In the genomic region with DNA sequence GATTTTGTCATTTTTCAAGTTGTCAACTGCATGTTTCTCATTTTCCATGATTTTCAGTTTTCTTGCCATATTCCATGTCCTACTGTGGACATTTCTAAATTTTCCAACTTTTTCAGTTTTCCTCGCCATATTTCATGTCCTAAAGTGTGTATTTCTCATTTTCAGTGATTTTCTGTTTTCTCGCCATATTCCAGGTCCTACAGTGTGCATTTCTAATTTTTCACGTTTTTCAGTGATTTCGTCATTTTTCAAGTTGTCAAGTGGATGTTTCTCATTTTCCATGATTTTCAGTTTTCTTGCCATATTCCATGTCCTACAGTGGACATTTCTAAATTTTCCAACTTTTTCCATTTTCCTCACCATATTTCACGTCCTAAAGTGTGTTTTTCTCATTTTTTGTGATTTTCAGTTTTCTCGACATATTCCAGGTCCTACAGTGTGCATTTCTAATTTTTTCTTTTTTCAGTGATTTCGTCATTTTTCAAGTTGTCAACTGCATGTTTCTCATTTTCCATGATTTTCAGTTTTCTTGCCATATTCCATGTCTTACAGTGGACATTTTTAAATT, we compare ENCODE assay signal across 29 mouse cellular contexts. TPM values are rescaled to one million over a fixed set of nuclear protein-coding genes. Genes with fewer than 3 reads are reported as not detected.
ATAC-seq lines count a peak whose summit lies in the region.
"Not testable (repeated sequence)": the region's sequence is repeated elsewhere in the genome, so short reads cannot be mapped to it uniquely, and the experiment has no call there.
"Had no signal": no experiment of that assay in that cellular context is flagged by ENCODE, and none has a peak within 500 bp of the region (broad histone marks: within the 10 kb centered on the region; RNA-seq: fewer than 3 reads in every experiment).

No protein-coding gene starts in this region.

- not testable (repeated sequence) for H3K4me2 ChIP-seq in liver, embryonic 12.5 days

- H3K27me3 ChIP-seq in liver, embryonic 12.5 days (replicated peaks) = not testable (repeated sequence)

- not testable (repeated sequence) for H3K9me3 ChIP-seq in liver, embryonic 12.5 days (replicated peaks)

- H3K4me1 ChIP-seq in liver, embryonic 12.5 days = not testable (repeated sequence)

- peak; percentile 48 for ATAC-seq in common myeloid progenitor, adult 5-6 weeks (replicated peaks; ENCODE audit: low read depth, poor library complexity, severe bottlenecking)
- peak; percentile 66 for ATAC-seq in frontal cortex, adult (ENCODE audit: low TSS enrichment)
- peak; percentile 39 to 56 for ATAC-seq in hematopoietic stem cell, adult 5-6 weeks (replicated peaks in 1 of 2; ENCODE audit: insufficient read depth in 1 of 2, low FRiP score in 2 of 2, low TSS enrichment in 1 of 2, low read depth in 1 of 2, poor library complexity in 2 of 2, severe bottlenecking in 2 of 2)
- ATAC-seq in liver, embryonic 12.5 days = peak; percentile 6; the same call in 1 of the 2 replicates
- ATAC-seq in megakaryocyte progenitor cell, adult 5-6 weeks (replicated peaks; ENCODE audit: poor library complexity) = peak; percentile 42
- peak; percentile 43 for ATAC-seq in neutrophil, adult 5-6 weeks (ENCODE audit: extremely low read depth, insufficient number of reproducible peaks, low FRiP score, poor library complexity, severe bottlenecking)

- not testable (repeated sequence) for H3K36me3 ChIP-seq in liver, embryonic 12.5 days

- not testable (repeated sequence) for H3K9ac ChIP-seq in liver, embryonic 12.5 days

- H3K4me3 ChIP-seq in liver, embryonic 12.5 days = not testable (repeated sequence)

- 63% methylated on average over 3 of the region's 7 CpGs for WGBS in liver, embryonic 12.5 days (ENCODE audit: insufficient replicate concordance)

- H3K27ac ChIP-seq in liver, embryonic 12.5 days = not testable (repeated sequence)

RNA-seq across cellular contexts. Expression of gene Gm10721, which starts 0.8 kb away (rescaled TPM):
- total RNA-seq in common myeloid progenitor, adult 5-6 weeks (2017) = not detected in 2 replicates
- total RNA-seq in hematopoietic stem cell, adult 5-6 weeks (2017) = 1.8 TPM in 1 of 2 replicates, not detected in the other
- polyA plus RNA-seq in liver, embryonic 12.5 days (2016; fragmentation: Nextera tagmentation; extraction: Ambion mirVana) = not detected in 2 replicates
- not detected in 2 replicates for total RNA-seq in megakaryocyte progenitor cell, adult 5-6 weeks (2015)
- total RNA-seq in megakaryocyte progenitor cell, adult 5-6 weeks (2017) = 1.0 TPM in 1 of 2 replicates, not detected in the other
- 22.1 and 40.0 TPM in 2 replicates for total RNA-seq in neutrophil, adult 5-6 weeks (2017)
- total RNA-seq: gastrocnemius, adult 2 months; gastrocnemius, postnatal 14 days; heart, postnatal 14 days; hindbrain, postnatal 0 days had no signal
- polyA plus RNA-seq: C2C12; embryonic facial prominence, embryonic 12.5 days; embryonic facial prominence, embryonic 15.5 days; forebrain, embryonic 10.5 days; forebrain, embryonic 16.5 days; frontal cortex, adult 2 months; hindbrain, embryonic 12.5 days; intestine, embryonic 16.5 days had no signal

RNA-seq across cellular contexts. Expression of gene Gm10720, which starts 3.3 kb away (rescaled TPM):
- not detected in 2 replicates for total RNA-seq in common myeloid progenitor, adult 5-6 weeks (2017)
- total RNA-seq in hematopoietic stem cell, adult 5-6 weeks (2017) = not detected in 2 replicates
- polyA plus RNA-seq in liver, embryonic 12.5 days (2016; fragmentation: Nextera tagmentation; extraction: Ambion mirVana) = not detected in 2 replicates
- not detected in 2 replicates for total RNA-seq in megakaryocyte progenitor cell, adult 5-6 weeks (2015)
- not detected in 2 replicates for total RNA-seq in megakaryocyte progenitor cell, adult 5-6 weeks (2017)
- 3.7 and 9.6 TPM in 2 replicates for total RNA-seq in neutrophil, adult 5-6 weeks (2017)
- total RNA-seq: adrenal gland, adult 8-10 months; adrenal gland, postnatal 25 days; gastrocnemius, adult 2 months; gastrocnemius, postnatal 14 days; gastrocnemius, postnatal 4 days; heart, adult 18-20 months; heart, postnatal 14 days; heart, postnatal 4 days; hindbrain, postnatal 0 days had no signal
- polyA plus RNA-seq: activated CD4-positive, CD25-positive, alpha-beta regulatory T cell, adult 4 months; brain, embryonic 14.5 days; C2C12; CD4-positive, CD25-positive, alpha-beta regulatory T cell, adult 4 months; embryonic facial prominence, embryonic 12.5 days; embryonic facial prominence, embryonic 15.5 days; forebrain, embryonic 10.5 days; forebrain, embryonic 13.5 days; forebrain, embryonic 16.5 days; frontal cortex, adult 2 months; heart, embryonic 13.5 days; hindbrain, embryonic 12.5 days; hindbrain, postnatal 0 days; inflammation-experienced regulatory T-cells, adult 6 months; intestine, embryonic 16.5 days had no signal

RNA-seq across cellular contexts. Expression of gene Gm10719, which starts 5.1 kb away (rescaled TPM):
- total RNA-seq in common myeloid progenitor, adult 5-6 weeks (2017) = not detected in 2 replicates
- 0.75 and 3.6 TPM in 2 replicates for total RNA-seq in hematopoietic stem cell, adult 5-6 weeks (2017)
- polyA plus RNA-seq in liver, embryonic 12.5 days (2016; fragmentation: Nextera tagmentation; extraction: Ambion mirVana) = not detected in 2 replicates
- total RNA-seq in megakaryocyte progenitor cell, adult 5-6 weeks (2015) = not detected in 2 replicates
- total RNA-seq in megakaryocyte progenitor cell, adult 5-6 weeks (2017) = 0.91 and 1.0 TPM in 2 replicates
- total RNA-seq in neutrophil, adult 5-6 weeks (2017) = 94.7 and 118 TPM in 2 replicates
- total RNA-seq: gastrocnemius, adult 2 months; heart, postnatal 14 days; hindbrain, postnatal 0 days had no signal
- polyA plus RNA-seq: C2C12; embryonic facial prominence, embryonic 12.5 days; embryonic facial prominence, embryonic 15.5 days; forebrain, embryonic 10.5 days; forebrain, embryonic 16.5 days; frontal cortex, adult 2 months; intestine, embryonic 16.5 days had no signal

RNA-seq across cellular contexts. Expression of gene Gm11168, which starts 9.0 kb away (rescaled TPM):
- 0.69 TPM in 1 of 2 replicates, not detected in the other for total RNA-seq in common myeloid progenitor, adult 5-6 weeks (2017)
- 3.3 TPM in 1 of 2 replicates, not detected in the other for total RNA-seq in hematopoietic stem cell, adult 5-6 weeks (2017)
- not detected in 2 replicates for polyA plus RNA-seq in liver, embryonic 12.5 days (2016; fragmentation: Nextera tagmentation; extraction: Ambion mirVana)
- not detected in 2 replicates for total RNA-seq in megakaryocyte progenitor cell, adult 5-6 weeks (2015)
- not detected in 2 replicates for total RNA-seq in megakaryocyte progenitor cell, adult 5-6 weeks (2017)
- total RNA-seq in neutrophil, adult 5-6 weeks (2017) = 9.4 and 29.2 TPM in 2 replicates
- total RNA-seq: adrenal gland, postnatal 25 days; gastrocnemius, adult 2 months; gastrocnemius, postnatal 14 days; gastrocnemius, postnatal 4 days; heart, adult 18-20 months; heart, postnatal 14 days; heart, postnatal 4 days; hindbrain, postnatal 0 days had no signal
- polyA plus RNA-seq: C2C12; embryonic facial prominence, embryonic 12.5 days; embryonic facial prominence, embryonic 15.5 days; forebrain, embryonic 10.5 days; forebrain, embryonic 13.5 days; forebrain, embryonic 16.5 days; frontal cortex, adult 2 months; heart, embryonic 13.5 days; hindbrain, embryonic 12.5 days; hindbrain, postnatal 0 days; intestine, embryonic 16.5 days had no signal

RNA-seq across cellular contexts. Expression of gene Gm10718, which starts 11.2 kb away (rescaled TPM):
- 0.69 TPM in 1 of 2 replicates, not detected in the other for total RNA-seq in common myeloid progenitor, adult 5-6 weeks (2017)
- total RNA-seq in hematopoietic stem cell, adult 5-6 weeks (2017) = 1.5 TPM in 1 of 2 replicates, not detected in the other
- polyA plus RNA-seq in liver, embryonic 12.5 days (2016; fragmentation: Nextera tagmentation; extraction: Ambion mirVana) = 0.33 TPM in 1 of 2 replicates, not detected in the other
- total RNA-seq in megakaryocyte progenitor cell, adult 5-6 weeks (2015) = not detected in 2 replicates
- total RNA-seq in megakaryocyte progenitor cell, adult 5-6 weeks (2017) = 0.50 TPM in 1 of 2 replicates, not detected in the other
- total RNA-seq in neutrophil, adult 5-6 weeks (2017) = 51.4 and 74.0 TPM in 2 replicates
- total RNA-seq: gastrocnemius, adult 2 months; gastrocnemius, postnatal 14 days; hindbrain, postnatal 0 days had no signal
- polyA plus RNA-seq: activated CD4-positive, CD25-positive, alpha-beta regulatory T cell, adult 4 months; C2C12; forebrain, embryonic 10.5 days; forebrain, embryonic 16.5 days; hindbrain, embryonic 12.5 days had no signal

Comparison
In these comparisons a context has a peak if more than half of its experiments do, and no peak if none do; other contexts are left out.
1. ATAC-seq: peak in every context shown above with its lines; median percentile 66 in frontal cortex, adult; 48 in common myeloid progenitor, adult 5-6 weeks; 48 in hematopoietic stem cell, adult 5-6 weeks; 43 in neutrophil, adult 5-6 weeks; 42 in megakaryocyte progenitor cell, adult 5-6 weeks; 6 in liver, embryonic 12.5 days.
2. RNA of gene Gm10719, which starts 5.1 kb away (total RNA-seq): 94.7 to 118 TPM in neutrophil, adult 5-6 weeks; 0.75 to 3.6 TPM in hematopoietic stem cell, adult 5-6 weeks, 0.91 to 1.0 TPM in megakaryocyte progenitor cell, adult 5-6 weeks and not detected in common myeloid progenitor, adult 5-6 weeks; every median in the first group is over 10 times any median in the second.